Mouse (Mus musculus): ENCODE measurements around the gene Vsig10.
A peak's percentile ranks its signal among the peaks of the same experiment; 100 is the strongest.
"Not testable (repeated sequence)": the region's sequence is repeated elsewhere in the genome, so short reads cannot be mapped to it uniquely, and the experiment has no call there.

Vsig10 gene

DNA sequence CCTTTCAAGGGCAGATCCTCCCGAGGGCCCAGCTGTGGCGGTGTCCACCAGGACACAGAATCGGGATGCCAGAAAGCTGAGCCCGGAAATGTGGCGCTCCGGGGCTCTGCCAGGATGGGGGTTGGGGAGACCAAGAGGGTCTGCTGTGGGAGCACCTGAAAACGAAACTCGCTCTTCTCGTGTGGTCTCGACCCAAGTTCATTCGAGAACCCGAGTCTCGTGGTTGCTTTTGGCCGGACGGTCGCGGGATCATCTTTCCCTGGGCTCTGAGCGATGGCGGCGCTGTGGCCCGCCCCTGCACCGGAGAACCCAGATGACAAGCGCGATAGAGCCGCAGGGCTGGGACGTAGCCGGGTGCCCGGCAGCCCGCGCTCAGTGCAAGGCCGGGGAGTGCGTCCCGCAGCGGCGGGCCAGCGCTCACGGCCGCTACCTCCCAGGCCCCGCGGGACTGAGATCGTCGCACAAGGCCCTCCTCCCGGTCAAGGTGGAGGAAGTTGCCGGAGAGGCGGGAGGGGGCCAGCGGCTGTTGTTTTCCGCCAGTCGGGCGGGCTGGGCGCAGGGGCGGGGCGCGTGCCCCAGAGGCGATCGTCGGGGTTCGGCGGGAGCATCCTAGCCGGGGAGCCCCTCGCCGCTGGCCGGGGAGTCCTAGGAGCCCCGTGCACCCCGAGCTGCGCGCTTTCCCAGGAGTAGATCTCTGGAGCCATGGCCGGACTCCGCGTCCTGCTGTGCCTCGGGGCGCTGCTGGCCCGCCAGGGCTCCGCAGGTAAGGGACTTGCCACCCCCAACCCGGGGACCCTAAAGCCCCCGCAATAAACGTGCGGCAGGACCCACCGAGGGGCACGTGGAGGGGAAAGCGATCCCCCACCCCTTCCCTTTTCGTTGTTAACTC, at the start of gene Vsig10:
TSS of gene Vsig10 (plus strand) at position 343 of the 889 bp plus-strand sequence.
- peak; percentile 58 for DNase-seq (ENCODE audit: low spot score)

DNA sequence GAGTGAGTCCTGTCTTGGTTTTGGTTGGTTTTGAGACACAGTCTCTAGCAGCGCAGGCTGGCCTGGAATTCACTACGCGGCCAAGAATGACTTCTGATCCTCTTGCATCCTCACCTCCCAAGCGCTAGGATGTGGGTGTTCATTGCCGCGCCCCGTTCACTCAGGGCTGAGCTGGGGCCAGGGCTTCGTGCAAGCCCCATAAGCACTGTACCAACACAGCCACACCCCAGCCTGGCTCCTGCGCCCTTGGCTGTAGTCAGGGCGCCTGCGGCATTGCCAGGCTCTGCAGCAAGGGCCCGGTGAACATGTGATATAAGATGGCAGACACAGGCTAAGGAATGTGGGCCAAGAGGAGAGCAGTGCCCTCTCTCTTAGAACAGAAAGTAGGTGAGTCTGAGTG, 49.5 kb upstream of the Vsig10 start:
- no peak for DNase-seq (ENCODE audit: low spot score)

DNA sequence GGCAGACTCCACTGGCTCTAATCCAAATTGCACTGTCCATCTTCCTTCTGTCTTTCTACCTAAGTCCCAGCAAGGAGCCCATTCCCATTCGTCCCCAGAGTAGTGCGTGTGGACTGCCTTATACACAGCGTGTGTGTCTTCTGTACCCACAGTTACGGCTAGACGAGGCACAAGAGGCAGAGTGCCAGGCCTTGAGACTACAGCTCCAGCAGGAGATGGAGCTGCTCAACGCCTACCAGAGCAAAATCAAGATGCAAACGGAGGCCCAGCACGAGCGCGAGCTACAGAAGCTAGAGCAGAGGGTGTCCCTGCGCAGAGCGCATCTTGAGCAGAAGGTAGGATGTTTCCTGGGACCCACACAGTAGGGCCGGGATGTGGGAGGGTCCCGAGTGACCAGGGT, 46.9 kb upstream of the Vsig10 start:
- no peak for DNase-seq (ENCODE audit: low spot score)

DNA sequence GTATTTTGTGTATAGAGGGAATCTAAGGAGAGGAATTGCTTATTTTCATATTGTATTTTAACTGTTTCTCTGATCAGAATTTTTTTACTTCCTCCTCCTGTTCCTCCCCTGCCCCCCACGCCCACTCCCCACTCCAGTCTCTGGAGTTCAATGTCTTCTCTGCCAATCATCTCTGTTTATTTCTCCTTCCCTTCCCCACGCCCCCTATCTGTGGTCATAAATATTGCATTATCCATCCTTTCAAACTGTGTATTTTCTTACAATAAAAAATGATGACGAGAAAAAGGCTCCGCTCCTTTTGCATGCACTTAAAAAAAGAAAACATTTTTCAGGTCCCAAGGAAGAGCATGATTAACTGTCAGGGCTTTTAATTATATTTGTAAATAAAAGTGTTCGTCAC, 44.1 kb upstream of the Vsig10 start:
- no peak for DNase-seq (ENCODE audit: low spot score)

DNA sequence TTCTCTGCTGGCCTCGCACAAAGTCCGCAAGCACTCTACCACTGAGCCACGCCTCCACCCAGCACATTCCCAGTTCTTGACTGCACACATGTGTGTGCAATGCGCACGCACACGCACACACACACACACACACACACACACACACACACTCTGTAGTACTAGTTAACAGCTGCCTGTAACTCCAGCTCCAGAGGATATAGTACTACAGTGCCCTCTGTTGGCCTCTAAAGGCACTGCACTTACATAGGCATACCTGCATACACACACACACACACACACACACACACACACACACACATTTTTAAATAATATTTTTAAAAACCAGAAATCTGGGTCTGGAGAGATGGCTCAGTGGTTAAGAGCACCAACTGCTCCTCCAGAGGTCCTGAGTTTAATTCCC, 41.1 kb upstream of the Vsig10 start:
- DNase-seq (ENCODE audit: low spot score): no peak

DNA sequence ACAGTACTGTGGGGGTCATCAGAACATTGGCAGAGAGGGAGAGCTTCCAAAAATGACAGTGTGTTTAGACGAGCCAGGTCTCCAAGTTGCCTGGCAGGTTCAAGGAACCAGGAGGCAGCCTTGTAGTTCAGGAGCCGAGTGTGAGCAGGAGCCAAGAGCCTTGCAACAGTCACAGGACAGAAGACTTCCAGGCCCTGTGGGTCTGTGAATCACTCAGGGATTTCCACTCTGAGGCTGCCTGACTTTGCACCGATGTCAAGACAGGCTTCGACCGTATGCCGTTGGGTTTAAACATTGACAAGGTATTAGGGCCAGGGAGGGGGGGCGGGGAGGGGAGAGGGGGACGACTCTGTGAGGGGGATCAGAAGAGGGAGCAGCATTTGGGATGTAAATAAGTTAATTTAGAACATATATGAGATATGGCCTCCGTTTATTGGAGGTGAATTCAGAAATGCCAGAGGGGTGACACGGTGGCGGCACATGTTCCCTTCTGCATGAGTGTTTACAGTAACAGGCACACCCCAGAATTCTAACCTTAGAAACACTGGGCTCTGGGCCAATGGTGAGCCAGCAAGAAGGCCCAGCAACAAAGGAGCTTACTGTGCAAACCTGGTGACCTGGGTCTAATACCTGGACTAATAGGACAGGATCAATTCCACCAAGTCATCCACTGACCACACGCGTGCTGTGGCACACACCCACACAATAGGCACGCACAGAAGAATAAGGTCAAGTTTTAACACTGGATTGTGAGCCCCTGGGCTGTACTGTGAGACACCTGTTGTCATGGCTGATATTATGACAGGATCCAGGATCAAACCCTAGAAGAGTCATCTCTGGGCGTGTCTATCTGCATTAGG, 39.8 kb upstream of the Vsig10 start:
- no peak for DNase-seq (ENCODE audit: low spot score)

DNA sequence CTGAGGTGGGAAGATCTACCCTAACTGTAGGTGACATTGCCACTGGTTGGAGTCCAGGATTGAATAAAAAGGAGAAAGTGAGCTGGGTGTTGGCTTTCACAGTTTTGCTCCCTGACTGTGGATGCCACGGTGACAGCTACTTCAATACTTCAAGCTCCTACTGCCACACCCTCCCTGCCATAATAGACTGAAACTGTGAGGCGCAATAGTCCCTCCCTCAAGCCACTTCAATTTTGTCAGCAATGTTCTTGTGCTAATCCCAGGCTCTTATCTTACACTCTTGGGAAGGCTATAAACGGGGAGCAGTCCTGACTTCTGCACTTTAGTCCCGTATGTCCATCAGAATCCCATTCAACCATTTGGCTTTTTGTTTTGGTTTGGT, 39.2 kb upstream of the Vsig10 start:
- DNase-seq (ENCODE audit: low spot score): no peak

GRCm38 (mm10) chr5:117281536-117281935, 37.3 kb upstream of the Vsig10 start:
- DNase-seq (ENCODE audit: low spot score): no peak

DNA sequence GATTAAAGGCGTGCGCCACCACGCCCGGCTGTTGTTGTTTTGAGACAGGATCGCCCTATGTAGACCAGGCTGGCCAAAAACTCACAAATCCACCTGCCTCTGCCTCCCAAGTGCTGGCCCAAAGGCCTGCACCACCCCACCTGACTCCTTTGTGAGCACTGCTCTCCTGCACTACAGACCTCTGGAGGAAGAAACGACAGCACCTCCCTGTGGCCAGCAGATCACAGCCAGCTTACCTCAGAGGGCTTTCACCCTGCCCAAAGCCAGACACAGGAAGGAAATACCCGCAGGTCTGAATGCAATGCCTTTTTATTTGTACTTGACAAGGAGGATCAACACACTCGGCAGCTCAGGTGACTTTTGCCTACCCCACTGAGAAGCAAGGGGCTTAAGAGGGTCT, 36.5 kb upstream of the Vsig10 start:
- DNase-seq (ENCODE audit: low spot score): no peak

GRCm38 (mm10) chr5:117284029-117284428, 34.9 kb upstream of the Vsig10 start:
- no peak for DNase-seq (ENCODE audit: low spot score)

DNA sequence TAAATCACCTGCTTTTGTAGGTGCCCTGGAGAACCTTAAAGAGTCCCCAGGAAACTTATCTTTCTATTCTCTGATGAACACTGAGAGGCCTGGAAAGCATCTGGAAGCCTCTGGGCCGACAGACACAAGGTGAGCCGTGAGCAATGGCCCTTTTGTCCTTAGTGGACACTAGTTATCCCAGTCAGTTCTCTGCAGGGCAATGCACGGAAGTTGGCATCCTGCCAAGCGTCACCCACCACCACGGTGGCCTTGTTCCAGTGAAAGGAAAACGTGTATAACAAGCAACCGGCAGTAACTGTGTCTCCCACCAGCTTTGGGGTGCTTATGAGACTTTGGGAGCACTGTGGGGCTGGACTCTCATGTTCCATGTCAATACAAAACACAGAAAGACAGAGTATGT, 34.2 kb upstream of the Vsig10 start:
- DNase-seq (ENCODE audit: low spot score): no peak

DNA sequence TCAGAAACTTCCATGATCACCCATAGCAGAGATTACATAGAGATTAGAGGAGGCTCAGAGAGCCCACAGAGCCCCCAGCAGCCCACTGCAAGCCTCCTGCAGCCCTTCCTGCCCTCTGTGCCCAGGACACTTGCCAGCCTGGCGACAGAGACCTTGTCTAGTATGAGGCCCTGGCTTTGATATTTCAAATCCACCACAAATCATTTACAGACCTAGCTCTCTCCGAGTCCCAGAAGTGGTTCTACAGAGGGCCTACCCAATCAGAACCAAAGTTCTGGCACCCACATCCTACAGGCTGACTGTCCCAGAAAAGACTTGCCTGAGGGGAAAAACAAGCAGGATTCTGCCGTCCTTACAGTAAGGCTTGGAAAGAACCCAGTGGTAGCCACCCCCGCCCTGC, 33.6 kb upstream of the Vsig10 start:
- no peak for DNase-seq (ENCODE audit: low spot score)

DNA sequence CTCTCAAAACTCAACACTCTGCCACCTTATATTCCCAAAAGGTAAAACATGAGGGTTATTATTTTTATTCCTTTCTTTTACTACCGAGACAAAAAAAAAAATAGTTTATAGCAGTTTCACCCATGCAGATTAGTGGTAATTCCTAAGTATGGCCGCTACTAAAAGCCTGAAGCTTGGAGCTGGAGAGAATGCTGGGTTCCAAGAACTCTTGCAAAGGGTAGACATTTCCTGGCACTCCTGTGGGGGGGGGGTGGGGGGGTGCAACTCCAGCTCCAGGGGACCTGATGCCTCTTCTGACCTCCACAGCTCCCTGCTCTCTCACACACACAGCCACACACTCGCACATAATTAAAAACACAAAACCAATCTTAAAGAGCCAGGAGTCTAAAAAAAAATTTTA, 32.6 kb upstream of the Vsig10 start:
- no peak for DNase-seq (ENCODE audit: low spot score)

DNA sequence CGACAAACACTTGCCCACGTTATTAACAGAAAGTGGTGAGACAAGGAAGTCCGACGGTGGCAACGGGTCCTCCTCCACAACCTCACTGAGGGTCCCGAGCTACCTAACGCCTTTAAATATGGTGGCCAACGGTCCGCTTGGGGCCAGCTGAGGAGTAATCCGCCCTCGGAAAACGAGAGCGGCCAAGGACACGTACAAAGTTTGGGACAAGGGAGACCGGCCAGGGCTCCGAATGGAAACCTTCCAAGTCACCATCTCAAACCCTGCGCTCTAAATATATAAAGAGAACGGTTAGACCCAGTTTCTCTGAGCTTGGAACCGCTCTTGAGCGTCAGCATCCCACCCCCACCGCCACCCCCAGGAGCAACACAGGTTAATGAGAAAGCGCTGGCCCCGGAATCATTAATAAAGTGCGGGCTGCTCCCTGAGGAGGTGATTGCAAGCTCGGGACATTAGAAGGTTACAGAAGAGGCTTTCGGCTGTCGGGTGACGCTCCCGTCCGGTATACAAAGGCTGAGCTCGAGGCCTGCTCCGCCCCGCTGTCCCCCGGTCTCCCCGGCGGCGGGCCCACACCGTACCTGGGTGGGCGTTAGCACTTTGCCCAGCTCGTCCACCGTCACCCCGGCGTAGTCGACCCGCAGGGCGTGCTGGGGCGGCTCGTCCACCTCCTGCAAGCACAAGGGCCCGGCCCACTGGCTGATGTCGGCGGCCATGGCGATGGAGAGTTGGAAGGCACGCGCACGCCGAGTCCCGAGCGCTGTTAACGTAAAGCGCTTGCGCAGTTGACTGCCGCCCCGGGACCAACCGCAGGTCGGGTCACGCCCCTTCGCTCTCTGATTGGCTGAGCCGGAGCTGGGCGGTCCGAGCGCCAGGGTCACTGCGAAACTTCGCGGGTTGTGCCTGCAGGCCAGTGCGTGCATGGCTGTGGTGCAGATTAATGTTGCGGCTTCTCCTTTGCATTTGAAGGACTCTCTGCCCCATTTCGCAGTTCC, 31.8 kb upstream of the Vsig10 start, which contains the start of gene Pebp1:
TSS of gene Pebp1 (minus strand) at position 795 of the 992 bp plus-strand sequence.
- peak; percentile 90 for DNase-seq (ENCODE audit: low spot score)

DNA sequence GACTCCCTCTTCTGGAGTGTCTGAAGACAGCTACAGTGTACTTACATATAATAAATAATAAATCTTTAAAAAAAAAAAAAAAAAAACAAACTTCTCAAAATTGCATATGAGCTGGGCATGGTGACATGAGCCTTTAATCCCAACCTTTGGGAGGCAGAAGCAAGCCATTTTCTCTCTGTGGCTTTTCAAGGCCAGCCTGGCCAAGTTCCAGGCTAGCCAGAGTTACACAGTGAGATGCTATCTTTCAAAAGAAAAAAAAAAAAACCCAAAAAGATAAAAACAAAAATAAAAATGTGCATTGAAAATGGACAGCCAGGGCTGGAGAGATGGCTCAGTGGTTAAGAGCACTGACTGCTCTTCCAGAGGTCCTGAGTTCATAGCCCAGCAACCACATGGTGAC, 29.2 kb upstream of the Vsig10 start:
- DNase-seq (ENCODE audit: low spot score): no peak

DNA sequence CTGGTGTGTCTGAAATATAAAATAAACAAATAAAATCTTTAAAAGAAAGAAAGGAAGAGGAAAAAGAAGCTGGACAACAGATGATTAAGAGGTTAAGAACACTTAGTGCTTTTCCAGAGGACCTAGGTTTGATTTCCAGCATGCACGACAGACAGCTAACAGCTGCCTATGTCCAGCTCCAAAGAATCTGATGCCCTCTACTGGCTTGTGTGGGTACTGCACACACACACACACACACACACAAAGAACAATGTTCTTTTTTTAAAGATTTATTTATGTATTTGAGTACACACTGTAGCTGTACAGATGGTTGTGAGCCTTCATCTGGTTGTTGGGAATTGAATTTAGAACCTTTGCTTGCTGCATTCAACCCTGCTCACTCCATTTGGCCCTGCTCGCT, 28.8 kb upstream of the Vsig10 start:
- no peak for DNase-seq (ENCODE audit: low spot score)

GRCm38 (mm10) chr5:117291312-117291711, 27.6 kb upstream of the Vsig10 start:
- DNase-seq (ENCODE audit: low spot score): no peak

- no peak for DNase-seq (ENCODE audit: low spot score)
Measured at GRCm38 (mm10) chr5:117292547-117292946, 26.3 kb upstream of the Vsig10 start.

GRCm38 (mm10) chr5:117293776-117294175, 25.1 kb upstream of the Vsig10 start:
- not testable (repeated sequence) for DNase-seq (ENCODE audit: low spot score)

- DNase-seq (ENCODE audit: low spot score): no peak
Measured at GRCm38 (mm10) chr5:117295011-117295410, 23.9 kb upstream of the Vsig10 start.

DNA sequence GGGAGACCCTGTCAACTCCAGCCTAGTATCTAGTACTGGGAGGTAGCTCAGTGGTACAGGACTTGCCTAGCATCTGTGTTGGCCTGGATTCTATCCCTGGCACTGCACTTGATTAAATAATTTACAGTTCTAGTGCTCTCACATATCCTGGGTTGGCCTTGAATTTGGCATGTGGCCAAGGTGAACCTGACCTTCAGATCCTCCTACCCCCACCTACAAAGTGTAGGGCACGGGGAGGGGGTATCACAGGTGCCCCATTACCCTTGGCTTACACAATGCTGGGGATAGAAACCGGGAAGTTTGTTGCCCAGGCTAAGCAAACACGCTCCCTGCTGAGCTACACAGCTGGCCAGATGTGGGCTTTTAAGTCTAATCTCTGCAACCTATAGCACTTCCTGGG, 16.0 kb upstream of the Vsig10 start:
- DNase-seq (ENCODE audit: low spot score): no peak

Measured in spleen, adult 12 weeks (tissue).